Mouse (Mus musculus): ENCODE results near the gene Dad1.

- TF ChIP-seq CTCF (IDR thresholded peaks at IDR 0.05; ENCODE audit: control insufficient read depth, insufficient read depth, insufficient replicate concordance, low read depth, low read length): no peak
- TF ChIP-seq POLR2A (IDR thresholded peaks at IDR 0.05; ENCODE audit: control insufficient read depth, low read depth, low read length): no peak
Observed at GRCm38 (mm10) chr14:54219256-54219655, 34.6 kb downstream of the Dad1 start.
